Mouse (Mus musculus): Measurements from ENCODE around the gene Tdrd1.

The Tdrd1 gene

GRCm38 (mm10) chr19:56913761-56914160 is 87.8 kb downstream of the Tdrd1 start:
- no peak for DNase-seq

- DNase-seq = no peak
Observed at GRCm38 (mm10) chr19:56914658-56915057, 88.6 kb downstream of the Tdrd1 start.

- no peak for DNase-seq
Observed at GRCm38 (mm10) chr19:56915084-56915483, 89.1 kb downstream of the Tdrd1 start.
